ENCODE assay signal across 18 mouse cellular contexts in genomic region chr11:53097331-53097730, GRCm38 (mm10).
DNase-seq lines count a peak whose midpoint lies in the region; ATAC-seq lines count a peak whose summit lies in the region.
"Had no signal": no experiment of that assay in that cellular context is flagged by ENCODE, and none has a peak within 500 bp of the region (broad histone marks: within the 10 kb centered on the region; RNA-seq: fewer than 3 reads in every experiment).

No protein-coding gene starts in this region.

- DNase-seq in left cerebral cortex, adult 11 months (ENCODE audit: low spot score) = peak; percentile 55
- DNase-seq in left cerebral cortex, postnatal 4 days = no peak
- peak; percentile 90 for DNase-seq in layer of hippocampus, adult 9-11 months
- DNase-seq in left cerebral cortex, postnatal 36 days (ENCODE audit: low spot score in 2 of 2) = peak; percentile 69 to 82
- DNase-seq in thymus, postnatal 25 days = peak; percentile 42
- DNase-seq in heart, postnatal 36 days = no peak
- DNase-seq in heart, postnatal 4 days = no peak
- DNase-seq: adrenal gland, postnatal 36 days; cerebellum, adult 18-20 months; embryo, embryonic 11 days; kidney, postnatal 25 days; retina, postnatal 1 day had no signal

- WGBS in forebrain, embryonic 16.5 days = 88% methylated on average over 8 of the region's 8 CpGs

- no peaks in the 10 kb centered on the region for H3K4me1 ChIP-seq in forebrain, embryonic 16.5 days (replicated peaks; ENCODE audit: control insufficient read depth, insufficient read depth, low read length)

- intact Hi-C loops in left cerebral cortex, postnatal 4 days (cut with DNase I) = no loop called here
- intact Hi-C loops in left cerebral cortex, postnatal 36 days (cut with DNase I) = no loop called here
- intact Hi-C loops in heart, postnatal 36 days (cut with DNase I) = no loop called here

- H3K9me3 ChIP-seq in forebrain, embryonic 16.5 days (ENCODE audit: control insufficient read depth, low read length) = no peaks in the 10 kb centered on the region
- H3K9me3 ChIP-seq: lung, embryonic 15.5 days; neural tube, embryonic 12.5 days had no signal

- H3K27me3 ChIP-seq in forebrain, embryonic 16.5 days (replicated peaks; ENCODE audit: control insufficient read depth, insufficient read depth, low read length) = no peaks in the 10 kb centered on the region
- H3K27me3 ChIP-seq: lung, embryonic 15.5 days; neural tube, embryonic 12.5 days had no signal

- no peak for ATAC-seq in forebrain, embryonic 16.5 days
- ATAC-seq: intestine, postnatal 0 days had no signal

- no peak overlapping the region for H3K27ac ChIP-seq in forebrain, embryonic 16.5 days (ENCODE audit: low read length)
- H3K27ac ChIP-seq: lung, embryonic 15.5 days; neural tube, embryonic 12.5 days had no signal

- H3K4me2 ChIP-seq in forebrain, embryonic 16.5 days (ENCODE audit: low read length) = no peak overlapping the region
- H3K4me2 ChIP-seq: lung, embryonic 15.5 days; midbrain, embryonic 11.5 days; neural tube, embryonic 12.5 days had no signal

- no peak overlapping the region for H3K9ac ChIP-seq in forebrain, embryonic 16.5 days (replicated peaks; ENCODE audit: low read depth, low read length)
- H3K9ac ChIP-seq: lung, embryonic 15.5 days; neural tube, embryonic 12.5 days had no signal

- H3K4me3 ChIP-seq in forebrain, embryonic 16.5 days (replicated peaks; ENCODE audit: low read length) = no peak overlapping the region
- H3K4me3 ChIP-seq: erythroblast, embryonic 14.5 days; lung, embryonic 15.5 days; neural tube, embryonic 12.5 days had no signal

- no peaks in the 10 kb centered on the region for H3K36me3 ChIP-seq in forebrain, embryonic 16.5 days (ENCODE audit: control insufficient read depth, insufficient read depth)
- H3K36me3 ChIP-seq: lung, embryonic 15.5 days; neural tube, embryonic 12.5 days had no signal

Comparison
In these comparisons a context has a peak if more than half of its experiments do, and no peak if none do; other contexts are left out.
1. DNase-seq: peak in left cerebral cortex, adult 11 months (single experiment), layer of hippocampus, adult 9-11 months (single experiment), left cerebral cortex, postnatal 36 days (2 of 2) and thymus, postnatal 25 days (single experiment); none in left cerebral cortex, postnatal 4 days (single experiment), heart, postnatal 36 days (0 of 2) and heart, postnatal 4 days (single experiment).